Mouse (Mus musculus) thymus, adult 2 months (tissue): ENCODE measurements around the gene Zfp768. TPM values are rescaled to one million over a fixed set of nuclear protein-coding genes. Genes with fewer than 3 reads are reported as not detected.
A peak's percentile ranks its signal among the peaks of the same experiment; 100 is the strongest.
"Not testable (repeated sequence)": the region's sequence is repeated elsewhere in the genome, so short reads cannot be mapped to it uniquely, and the experiment has no call there.

Experiments used
- DNase-seq: peaks from one replicate; pipeline ENCODE4 v3.0.0; 2021
- H3K27ac ChIP-seq: fragments of 200-500 bp; 2 replicates; pipeline ENCODE4 v1.5.1; 2012; ENCODE audit warnings: low read length, control low read depth; ENCODE audit not compliant: control insufficient read depth, insufficient read depth
- H3K27me3 ChIP-seq: fragments of 200-500 bp; 2 replicates; pipeline ENCODE4 v1.6.1; 2012; ENCODE audit warnings: mild to moderate bottlenecking, low read length, moderate library complexity, mixed read lengths; ENCODE audit not compliant: control insufficient read depth, insufficient read depth
- H3K36me3 ChIP-seq: fragments of 200-500 bp; 2 replicates; pipeline ENCODE4 v1.6.1; 2012; ENCODE audit warnings: mild to moderate bottlenecking, low read length, moderate library complexity; ENCODE audit not compliant: control insufficient read depth, insufficient read depth
- H3K4me1 ChIP-seq: fragments of 200-500 bp; replicated peaks from 2 replicates; pipeline ENCODE4 v1.6.1; 2012; ENCODE audit warnings: low read length; ENCODE audit not compliant: control insufficient read depth, insufficient read depth
- H3K4me3 ChIP-seq: fragments of 200-500 bp; 2 replicates; pipeline ENCODE4 v1.5.1; 2012; ENCODE audit warnings: mild to moderate bottlenecking, low read length, control low read depth, moderate library complexity; ENCODE audit not compliant: control insufficient read depth, insufficient read depth
- CTCF ChIP-seq: fragments of 200-500 bp; IDR thresholded peaks from 2 replicates; pipeline ENCODE4 v1.5.1; 2012; ENCODE audit warnings: mild to moderate bottlenecking, control low read depth, low read length, moderate library complexity, borderline replicate concordance; ENCODE audit not compliant: control insufficient read depth, poor library complexity, insufficient read depth; ENCODE audit errors: extremely low read depth
- POLR2A ChIP-seq: fragments of 200-500 bp; IDR thresholded peaks from 2 replicates; pipeline ENCODE4 v1.6.1; 2012; ENCODE audit warnings: mild to moderate bottlenecking, low read length, control low read depth, moderate library complexity; ENCODE audit not compliant: control insufficient read depth, poor library complexity, insufficient read depth; ENCODE audit errors: extremely low read depth
- WGBS: fragments of 180-500 bp; shearing (Covaris S2); methylation state at CpG from one replicate; pipeline ENCODE4 v1.1.7; 2018; 5-methylcytosine and 5-hydroxymethylcytosine counted together
- polyA plus RNA-seq: library from polyadenylated mRNA; depleted of rRNA; stranded (reverse); fragments of >200 nt; gene quantifications from 2 replicates; pipeline ENCODE4 v1.2.3, GENCODE M21; 2012

Zfp768 gene
- polyA plus RNA-seq, 1 experiment: 11.1 TPM

- H3K36me3 ChIP-seq: no peaks in the 10 kb centered on the region
- H3K4me3 ChIP-seq: no peak overlapping the region
- WGBS: 97% methylated on average over 7 of the region's 7 CpGs
- peaks cover 5% of the 10 kb centered on the region; the same call in 1 of the 2 replicates for H3K4me1 ChIP-seq
- H3K27me3 ChIP-seq: no peaks in the 10 kb centered on the region
- DNase-seq: no peak
- H3K27ac ChIP-seq: no peak overlapping the region
- no peak for TF ChIP-seq POLR2A
Observed at GRCm38 (mm10) chr7:127342888-127343287, 2.5 kb downstream of the Zfp768 start.

GRCm38 (mm10) chr7:127342332-127342731 is 3.1 kb downstream of the Zfp768 start:
- TF ChIP-seq CTCF (no peak), POLR2A (no peak)
- no peak overlapping the region for H3K4me3 ChIP-seq
- DNase-seq: peak; percentile 53
- no peak overlapping the region for H3K27ac ChIP-seq
- H3K36me3 ChIP-seq: no peaks in the 10 kb centered on the region
- H3K4me1 ChIP-seq: peaks cover 5% of the 10 kb centered on the region; the same call in 1 of the 2 replicates
- WGBS: 39% methylated on average over 4 of the region's 4 CpGs
- H3K27me3 ChIP-seq: no peaks in the 10 kb centered on the region

- H3K36me3 ChIP-seq, H3K4me3 ChIP-seq, H3K27ac ChIP-seq, H3K27me3 ChIP-seq, H3K4me1 ChIP-seq, DNase-seq: not testable (repeated sequence)
- WGBS: 90% methylated on average over 6 of the region's 6 CpGs
Observed at GRCm38 (mm10) chr7:127341861-127342260, 3.5 kb downstream of the Zfp768 start.

GRCm38 (mm10) chr7:127341356-127341755 is 4.0 kb downstream of the Zfp768 start:
- TF ChIP-seq POLR2A (no peak), CTCF (no peak)
- WGBS: 97% methylated on average over 8 of the region's 8 CpGs
- H3K4me3 ChIP-seq: no peak overlapping the region
- no peak overlapping the region for H3K27ac ChIP-seq
- DNase-seq: no peak
- no peaks in the 10 kb centered on the region for H3K36me3 ChIP-seq
- peaks cover 5% of the 10 kb centered on the region; the same call in 1 of the 2 replicates for H3K4me1 ChIP-seq
- no peaks in the 10 kb centered on the region for H3K27me3 ChIP-seq

GRCm38 (mm10) chr7:127337636-127338035 is 7.8 kb downstream of the Zfp768 start:
- no peak overlapping the region for H3K4me3 ChIP-seq
- no peaks in the 10 kb centered on the region for H3K4me1 ChIP-seq
- 28% methylated on average over 4 of the region's 4 CpGs for WGBS
- H3K27ac ChIP-seq: no peak overlapping the region
- TF ChIP-seq CTCF (no peak), POLR2A (no peak)
- peaks cover 24% of the 10 kb centered on the region for H3K36me3 ChIP-seq
- no peak for DNase-seq
- no peaks in the 10 kb centered on the region for H3K27me3 ChIP-seq

- H3K27ac ChIP-seq: no peak overlapping the region
- no peak overlapping the region for H3K4me3 ChIP-seq
- DNase-seq: no peak
- peaks cover 42% of the 10 kb centered on the region for H3K36me3 ChIP-seq
- TF ChIP-seq POLR2A: no peak
- no peak for TF ChIP-seq CTCF
- WGBS: 94% methylated on average over 4 of the region's 4 CpGs
- H3K27me3 ChIP-seq: no peaks in the 10 kb centered on the region
- H3K4me1 ChIP-seq: no peaks in the 10 kb centered on the region
Observed at GRCm38 (mm10) chr7:127335604-127336003, 9.8 kb downstream of the Zfp768 start.

- Histone ChIP-seq H3K27me3 (no peaks in the 10 kb centered on the region), H3K4me3 (no peak overlapping the region), H3K27ac (no peak overlapping the region), H3K36me3 (peaks cover 66% of the 10 kb centered on the region), H3K4me1 (no peaks in the 10 kb centered on the region)
- 93% methylated on average over 6 of the region's 6 CpGs for WGBS
- no peak for DNase-seq
- TF ChIP-seq CTCF (no peak), POLR2A (no peak)
Observed at GRCm38 (mm10) chr7:127333240-127333639, 12.1 kb downstream of the Zfp768 start.
